Comparison of ENCODE assay signal across 8 mouse cellular contexts in the genomic region with DNA sequence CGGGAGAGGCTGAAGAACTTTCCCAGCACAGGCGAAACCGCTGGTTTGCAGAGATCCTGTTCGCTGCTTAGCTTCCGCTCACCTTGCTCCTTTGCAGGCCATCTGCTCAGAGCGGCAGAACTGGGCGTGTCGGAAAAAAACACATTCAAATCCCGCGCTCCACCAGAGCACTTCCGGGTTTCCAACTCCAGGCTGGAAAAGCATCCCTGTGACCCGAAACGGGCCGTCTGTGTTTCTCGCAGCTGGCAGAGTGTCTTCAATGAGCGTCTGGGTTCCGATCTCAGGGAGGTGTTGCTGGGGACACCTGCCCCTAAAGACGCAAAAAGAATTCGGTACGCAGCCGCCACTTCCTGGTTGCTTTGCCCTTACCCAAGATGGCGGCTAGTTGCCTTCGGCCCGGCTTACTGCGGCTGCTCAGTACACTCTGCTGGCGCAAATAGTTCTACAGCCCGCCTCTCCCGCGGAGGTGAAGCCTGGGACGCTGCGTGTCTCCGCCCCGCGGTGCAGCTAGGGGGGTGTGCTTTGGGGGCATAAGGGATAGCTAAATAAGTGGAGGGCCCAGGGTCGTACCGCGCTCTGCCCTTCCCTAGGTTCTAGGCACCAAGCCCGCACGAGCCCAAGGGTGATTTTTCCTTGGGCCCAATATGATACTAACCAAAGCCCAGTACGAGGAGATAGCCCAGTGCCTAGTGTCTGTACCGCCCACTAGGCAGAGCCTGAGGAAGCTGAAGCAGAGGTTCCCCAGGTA. TPM values are rescaled to one million over a fixed set of nuclear protein-coding genes. Genes with fewer than 3 reads are reported as not detected.
A peak's percentile ranks its signal among the peaks of the same experiment; 100 is the strongest.
DNase-seq lines count a peak whose midpoint lies in the region; ATAC-seq and TF ChIP-seq lines count a peak whose summit lies in the region.

BC052040 (plus strand) TSS at position 476 of the 748 bp plus-strand sequence.

- TF ChIP-seq CTCF in cortical plate, adult 2 months (IDR thresholded peaks at IDR 0.05; ENCODE audit: extremely low read depth, insufficient read depth, low read length), result no peak

- H3K4me3 ChIP-seq in cortical plate, adult 2 months (ENCODE audit: insufficient read depth, low read length), result peak within 1 kb of the TSS; percentile 62

- H3K4me1 ChIP-seq in cortical plate, adult 2 months (ENCODE audit: control insufficient read depth, insufficient read depth, low read length), result no peaks in the 10 kb centered on the region

- no peak within 1 kb of the TSS for H3K27ac ChIP-seq in cortical plate, adult 2 months (ENCODE audit: insufficient read depth, low read length)

- TF ChIP-seq POLR2A in cortical plate, adult 2 months (IDR thresholded peaks at IDR 0.05; ENCODE audit: extremely low read depth, insufficient read depth, low read length), result no peak

- peak; percentile 92 for ATAC-seq in activated CD4-positive, CD25-positive, alpha-beta regulatory T cell, adult 4 months
- ATAC-seq in megakaryocyte progenitor cell, adult 5-6 weeks (replicated peaks; ENCODE audit: poor library complexity), result peak; percentile 95

- peak; percentile 82 for DNase-seq in gastrocnemius, postnatal 10 days
- peak; percentile 95 for DNase-seq in induced T-regulatory cell, adult 2 months (ENCODE audit: low read depth)
- peak; percentile 64 to 90 for DNase-seq in left cerebral cortex, adult 9 months (ENCODE audit: low spot score in 2 of 2)
- peak; percentile 82 for DNase-seq in right cerebral cortex, postnatal 14 days
- DNase-seq in urinary bladder, postnatal 36 days (ENCODE audit: low spot score in 2 of 2), result peak; percentile 88

RNA-seq across cellular contexts. Expression of gene BC052040, which starts in this region (rescaled TPM):
- 10 to 100 TPM; 11.9 to 17.2 TPM for polyA plus RNA-seq in activated CD4-positive, CD25-positive, alpha-beta regulatory T cell, adult 4 months (2017; shearing (Covaris generic))
- polyA plus RNA-seq in cortical plate, adult 2 months (2012; rRNA removed), result 6.7 and 6.8 TPM in 2 replicates
- 1 to 10 TPM; 2.6 TPM for total RNA-seq in gastrocnemius, postnatal 10 days (2021)
- 20.5 and 21.4 TPM in 2 replicates for total RNA-seq in megakaryocyte progenitor cell, adult 5-6 weeks (2015)
- 4.8 and 5.3 TPM in 2 replicates for total RNA-seq in megakaryocyte progenitor cell, adult 5-6 weeks (2017)
